Mouse (Mus musculus) ES-E14 (cell line): Measurements from ENCODE around the gene Ndufb8.

Experiments used
- CHD2 ChIP-seq: IDR thresholded peaks from 2 replicates; pipeline ENCODE4 v1.6.1; 2014; ENCODE audit warnings: mild to moderate bottlenecking, low read depth, low read length, inconsistent platforms
- HCFC1 ChIP-seq: IDR thresholded peaks from 2 replicates; pipeline ENCODE4 v1.6.1; 2012; ENCODE audit warnings: low read length, inconsistent platforms, borderline replicate concordance; ENCODE audit not compliant: insufficient read depth
- MAFK ChIP-seq: IDR thresholded peaks from 2 replicates; pipeline ENCODE4 v1.6.1; 2014; ENCODE audit warnings: mild to moderate bottlenecking, low read depth, low read length, inconsistent platforms; ENCODE audit not compliant: insufficient read depth
- ZNF384 ChIP-seq: IDR thresholded peaks from 2 replicates; pipeline ENCODE4 v1.6.1; 2012; ENCODE audit warnings: low read depth, low read length, inconsistent platforms

GRCm38 (mm10) chr19:44510534-44511175 lies 44.6 kb downstream of the Ndufb8 start:
- TF ChIP-seq MAFK (no peak), HCFC1 (no peak), CHD2 (no peak), ZNF384 (peak; percentile 54; the same call in 1 of the 2 replicates)
